Mouse (Mus musculus): ENCODE data around the gene Dusp3. TPM values are rescaled to one million over a fixed set of nuclear protein-coding genes. Genes with fewer than 3 reads are reported as not detected.
A peak's percentile ranks its signal among the peaks of the same experiment; 100 is the strongest.

The Dusp3 gene
- polyA plus RNA-seq, 1 experiment from 2014 or later = 56.7 TPM

- WGBS = 33% methylated on average over 4 of the region's 4 CpGs
- peak; percentile 38; the same call in 1 of the 2 replicates for ATAC-seq (replicated peaks; ENCODE audit: insufficient number of reproducible peaks, insufficient read depth, low FRiP score, low read depth)
- no peak overlapping the region for H3K27ac ChIP-seq
Observed at GRCm38 (mm10) chr11:101931978-101932377, 54.8 kb downstream of the Dusp3 start.

DNA sequence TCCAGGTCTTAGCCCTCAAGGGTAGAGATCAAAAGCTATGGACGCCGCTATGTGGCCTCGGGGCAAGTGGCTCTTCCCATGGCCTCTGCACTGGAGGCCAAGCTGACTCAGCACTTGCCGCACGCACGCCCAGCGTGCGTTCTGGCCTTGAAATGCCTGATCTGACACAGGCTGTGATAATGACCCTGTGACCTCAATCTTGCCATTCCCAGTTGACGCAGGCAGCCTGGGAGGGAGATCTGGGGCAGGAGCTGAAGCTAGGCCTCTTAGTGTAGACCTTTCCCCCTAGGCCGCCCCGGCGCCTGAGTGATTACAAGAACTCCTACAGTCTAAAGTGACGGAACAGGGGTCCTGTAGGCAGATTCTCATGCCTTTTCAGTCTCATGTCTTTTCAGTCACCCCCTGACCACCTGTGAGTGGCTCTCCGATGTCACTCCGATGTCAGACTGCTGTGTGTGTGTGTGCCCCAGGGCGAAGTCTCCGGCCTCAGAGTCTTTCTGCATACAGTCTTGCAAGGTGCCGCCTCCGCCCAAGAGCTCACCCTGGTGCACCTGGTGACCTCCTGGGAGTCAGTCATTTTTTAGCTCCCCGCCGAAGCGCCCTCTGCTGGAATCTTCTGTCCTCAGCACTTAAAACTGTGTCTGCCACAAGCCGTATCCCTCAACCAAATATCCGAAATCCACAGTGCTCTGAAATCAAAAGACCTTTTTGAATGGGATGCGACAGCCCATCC, 58.6 kb downstream of the Dusp3 start:
- Histone ChIP-seq H3K4me2 (no peak overlapping the region), H3K9ac (no peak overlapping the region), H3K9me3 (replicated peaks) (no peaks in the 10 kb centered on the region), H3K4me3 (no peak overlapping the region), H3K27ac (no peak overlapping the region), H3K27me3 (no peaks in the 10 kb centered on the region), H3K36me3 (no peaks in the 10 kb centered on the region), H3K4me1 (replicated peaks) (peaks cover 12% of the 10 kb centered on the region; the same call in 1 of the 2 replicates)
- WGBS = 37% methylated on average over 25 of the region's 25 CpGs
- no peak for ATAC-seq (replicated peaks; ENCODE audit: insufficient number of reproducible peaks, insufficient read depth, low FRiP score, low read depth)

More at GRCm38 (mm10) chr11:101931978-101932377, 54.8 kb downstream of the Dusp3 start:
- H3K9ac ChIP-seq = no peak overlapping the region; the same call in 1 of the 2 replicates
- no peak overlapping the region for H3K4me3 ChIP-seq
- H3K4me2 ChIP-seq = no peak overlapping the region
- H3K4me1 ChIP-seq (replicated peaks) = peaks cover 18% of the 10 kb centered on the region
- no peaks in the 10 kb centered on the region for H3K27me3 ChIP-seq
- no peaks in the 10 kb centered on the region for H3K36me3 ChIP-seq
- H3K9me3 ChIP-seq (replicated peaks) = no peaks in the 10 kb centered on the region

DNA sequence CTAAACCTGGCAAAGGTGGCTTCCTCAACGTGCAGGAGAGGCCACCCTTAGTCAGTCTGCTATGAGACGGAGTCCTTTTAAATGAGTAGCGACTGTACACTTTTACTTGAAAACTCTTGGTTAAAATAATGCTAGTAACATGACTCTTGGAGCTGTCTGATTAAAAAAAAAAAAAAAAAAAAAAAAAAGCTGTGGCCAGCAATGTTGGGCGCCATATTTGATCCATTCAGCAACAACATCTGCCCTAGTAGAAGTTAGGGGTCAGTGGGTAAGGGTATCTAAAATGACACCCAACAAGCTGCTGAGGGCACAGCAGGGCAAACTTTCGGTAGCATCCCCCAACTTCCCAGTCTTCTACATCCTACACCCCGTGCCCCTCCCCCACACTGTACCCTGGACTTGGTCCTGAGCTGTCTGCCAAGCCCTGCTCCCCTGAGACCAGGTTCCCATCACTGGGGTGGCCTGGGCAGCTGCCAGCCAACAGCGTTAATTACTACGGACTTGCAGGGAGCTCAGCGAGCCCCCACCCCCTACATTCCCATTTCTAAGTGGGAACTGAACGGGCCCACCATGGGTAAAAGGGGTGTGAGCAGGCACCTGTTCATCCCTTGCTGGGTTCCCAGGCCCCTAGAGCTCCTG, 59.7 kb downstream of the Dusp3 start:
- Histone ChIP-seq H3K27me3 (peaks cover 1% of the 10 kb centered on the region; the same call in 1 of the 2 replicates), H3K9ac (no peak overlapping the region), H3K4me3 (no peak overlapping the region), H3K27ac (no peak overlapping the region), H3K9me3 (replicated peaks) (no peaks in the 10 kb centered on the region), H3K4me1 (replicated peaks) (peaks cover 5% of the 10 kb centered on the region), H3K36me3 (no peaks in the 10 kb centered on the region), H3K4me2 (no peak overlapping the region)
- ATAC-seq (replicated peaks; ENCODE audit: insufficient number of reproducible peaks, insufficient read depth, low FRiP score, low read depth) = no peak
- WGBS = 85% methylated on average over 10 of the region's 10 CpGs

DNA sequence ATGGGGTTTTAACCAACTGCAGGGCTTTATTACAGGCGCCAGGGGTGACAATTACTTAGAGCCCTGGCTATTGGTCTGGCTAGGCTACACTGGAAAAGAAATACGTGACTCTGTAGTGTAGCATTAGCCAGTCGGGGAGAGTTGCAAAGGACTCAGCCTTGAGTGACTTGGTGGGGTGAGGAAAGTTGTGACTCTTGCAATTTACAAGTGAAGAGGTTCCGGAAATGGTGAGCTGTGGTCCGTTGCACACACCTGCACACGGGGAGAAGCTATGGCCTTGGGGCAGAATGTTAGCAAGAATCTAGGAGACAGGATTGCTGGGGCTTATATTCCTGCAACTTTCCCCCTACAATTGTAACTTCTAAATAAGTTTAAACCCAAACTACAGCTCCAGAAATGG, 61.2 kb downstream of the Dusp3 start:
- H3K36me3 ChIP-seq = no peaks in the 10 kb centered on the region
- peaks cover 16% of the 10 kb centered on the region for H3K4me1 ChIP-seq (replicated peaks)
- H3K9me3 ChIP-seq (replicated peaks) = no peaks in the 10 kb centered on the region
- H3K4me2 ChIP-seq = no peak overlapping the region
- H3K4me3 ChIP-seq = no peak overlapping the region
- no peak overlapping the region for H3K27ac ChIP-seq
- 74% methylated on average over 6 of the region's 6 CpGs for WGBS
- peaks cover 4% of the 10 kb centered on the region; the same call in 1 of the 2 replicates for H3K27me3 ChIP-seq
- no peak for ATAC-seq (replicated peaks; ENCODE audit: insufficient number of reproducible peaks, insufficient read depth, low FRiP score, low read depth)
- no peak overlapping the region for H3K9ac ChIP-seq

GRCm38 (mm10) chr11:101924441-101924976, 62.3 kb downstream of the Dusp3 start:
- Histone ChIP-seq H3K9me3 (replicated peaks) (no peaks in the 10 kb centered on the region), H3K9ac (no peak overlapping the region), H3K27me3 (peaks cover 4% of the 10 kb centered on the region; the same call in 1 of the 2 replicates), H3K4me3 (no peak overlapping the region), H3K4me2 (no peak overlapping the region), H3K36me3 (no peaks in the 10 kb centered on the region), H3K4me1 (replicated peaks) (peaks cover 18% of the 10 kb centered on the region), H3K27ac (no peak overlapping the region)
- no peak for ATAC-seq (replicated peaks; ENCODE audit: insufficient number of reproducible peaks, insufficient read depth, low FRiP score, low read depth)
- 65% methylated on average over 19 of the region's 19 CpGs for WGBS

- 78% methylated on average over 6 of the region's 6 CpGs for WGBS
- H3K4me3 ChIP-seq = no peak overlapping the region
- H3K27ac ChIP-seq = no peak overlapping the region
- peaks cover 8% of the 10 kb centered on the region; the same call in 1 of the 2 replicates for H3K27me3 ChIP-seq
- peaks cover 18% of the 10 kb centered on the region for H3K4me1 ChIP-seq (replicated peaks)
- no peaks in the 10 kb centered on the region for H3K36me3 ChIP-seq
- no peak overlapping the region for H3K9ac ChIP-seq
- H3K9me3 ChIP-seq (replicated peaks) = no peaks in the 10 kb centered on the region
- H3K4me2 ChIP-seq = no peak overlapping the region
- ATAC-seq (replicated peaks; ENCODE audit: insufficient number of reproducible peaks, insufficient read depth, low FRiP score, low read depth) = no peak
Observed at GRCm38 (mm10) chr11:101923988-101924387, 62.8 kb downstream of the Dusp3 start.

GRCm38 (mm10) chr11:101921361-101921952, 65.4 kb downstream of the Dusp3 start:
- Histone ChIP-seq H3K27ac (peak overlapping the region; percentile 49), H3K4me1 (replicated peaks) (peaks cover 18% of the 10 kb centered on the region), H3K9ac (no peak overlapping the region), H3K4me2 (no peak overlapping the region), H3K4me3 (no peak overlapping the region), H3K9me3 (replicated peaks) (no peaks in the 10 kb centered on the region), H3K36me3 (no peaks in the 10 kb centered on the region), H3K27me3 (peaks cover 30% of the 10 kb centered on the region)
- ATAC-seq (replicated peaks; ENCODE audit: insufficient number of reproducible peaks, insufficient read depth, low FRiP score, low read depth) = no peak; the same call in 1 of the 2 replicates
- 60% methylated on average over 12 of the region's 12 CpGs for WGBS

Other genes with a start within 250 kb of the Dusp3 start
- gene Etv4, start 201.6 kb downstream of the Dusp3 start, polyA plus RNA-seq (2015; fragmentation: Nextera tagmentation; extraction: Ambion mirVana) = 3.5 and 5.8 TPM in 2 replicates
- 15.7 and 19.8 TPM in 2 replicates for gene Meox1, start 92.6 kb downstream of the Dusp3 start, polyA plus RNA-seq (2015; fragmentation: Nextera tagmentation; extraction: Ambion mirVana)
- 3.9 and 4.4 TPM in 2 replicates for gene Sost, start 20.0 kb downstream of the Dusp3 start, polyA plus RNA-seq (2015; fragmentation: Nextera tagmentation; extraction: Ambion mirVana)
- not detected in 2 replicates for gene Cfap97d1, start 2.7 kb downstream of the Dusp3 start, polyA plus RNA-seq (2015; fragmentation: Nextera tagmentation; extraction: Ambion mirVana)
- gene Mpp3, start 41.4 kb upstream of the Dusp3 start, polyA plus RNA-seq (2015; fragmentation: Nextera tagmentation; extraction: Ambion mirVana) = 2.9 and 3.6 TPM in 2 replicates
- gene Cd300lg, start 54.5 kb upstream of the Dusp3 start, polyA plus RNA-seq (2015; fragmentation: Nextera tagmentation; extraction: Ambion mirVana) = 7.2 and 8.4 TPM in 2 replicates
- gene Mpp2, start 101.5 kb upstream of the Dusp3 start, polyA plus RNA-seq (2015; fragmentation: Nextera tagmentation; extraction: Ambion mirVana) = 6.0 and 9.3 TPM in 2 replicates
- gene Ppy, start 114.3 kb upstream of the Dusp3 start, polyA plus RNA-seq (2015; fragmentation: Nextera tagmentation; extraction: Ambion mirVana) = not detected in 2 replicates
- gene Pyy, start 120.8 kb upstream of the Dusp3 start, polyA plus RNA-seq (2015; fragmentation: Nextera tagmentation; extraction: Ambion mirVana) = not detected in 2 replicates
- 0.24 TPM in 1 of 2 replicates, not detected in the other for gene Nags, start 158.5 kb upstream of the Dusp3 start, polyA plus RNA-seq (2015; fragmentation: Nextera tagmentation; extraction: Ambion mirVana)
- gene Tmem101, start 169.4 kb upstream of the Dusp3 start, polyA plus RNA-seq (2015; fragmentation: Nextera tagmentation; extraction: Ambion mirVana) = 30.6 and 35.9 TPM in 2 replicates
- gene Lsm12, start 198.3 kb upstream of the Dusp3 start, polyA plus RNA-seq (2015; fragmentation: Nextera tagmentation; extraction: Ambion mirVana) = 74.6 and 83.4 TPM in 2 replicates
- 20.9 and 23.3 TPM in 2 replicates for gene G6pc3, start 202.6 kb upstream of the Dusp3 start, polyA plus RNA-seq (2015; fragmentation: Nextera tagmentation; extraction: Ambion mirVana)
- 76.7 and 86.8 TPM in 2 replicates for gene Hdac5, start 243.2 kb upstream of the Dusp3 start, polyA plus RNA-seq (2015; fragmentation: Nextera tagmentation; extraction: Ambion mirVana)